ENCODE assay signal across 8 mouse cellular contexts in the genomic region with DNA sequence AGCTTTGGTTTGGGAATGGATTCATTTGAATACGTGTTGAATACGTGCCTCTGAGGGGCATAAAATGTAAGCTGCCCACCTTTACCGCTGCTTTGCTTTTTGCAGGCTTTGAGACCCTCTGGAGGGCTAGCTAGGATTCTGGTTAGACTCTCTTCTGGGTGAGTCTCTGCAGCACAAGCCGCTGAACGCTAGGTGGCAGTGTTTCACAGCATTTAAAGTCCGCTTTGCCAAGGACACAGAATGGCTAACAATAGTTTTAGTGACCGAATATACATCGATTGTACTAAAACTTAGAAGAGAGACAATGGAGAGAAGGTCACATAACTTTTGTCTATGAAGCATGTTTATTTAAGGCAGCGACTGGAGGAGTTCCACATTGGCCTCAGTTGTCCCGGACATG. TPM values are rescaled to one million over a fixed set of nuclear protein-coding genes. Genes with fewer than 3 reads are reported as not detected.
DNase-seq lines count a peak whose midpoint lies in the region; ATAC-seq lines count a peak whose summit lies in the region.

No protein-coding gene starts in this region.

- 12% methylated on average over 10 of the region's 10 CpGs for WGBS in lung, embryonic 16.5 days

- no peak for ATAC-seq in lung, embryonic 16.5 days (ENCODE audit: low read depth)

- DNase-seq in urinary bladder, adult 18-20 months (ENCODE audit: low spot score in 2 of 2), result peak; percentile 36 to 37
- DNase-seq in urinary bladder, postnatal 10 days (ENCODE audit: low spot score), result no peak
- peak; percentile 16 for DNase-seq in c-Kit-negative CD71-positive TER-119-positive erythroid progenitor cells, embryonic 14.5 days (ENCODE audit: low read depth, low spot score)
- peak; percentile 72 to 81 for DNase-seq in frontal cortex, postnatal 36 days (ENCODE audit: low spot score in 2 of 2)
- peak; percentile 42 to 73 for DNase-seq in kidney, postnatal 25 days
- peak; percentile 48 for DNase-seq in right cerebral cortex, adult 18-20 months
- DNase-seq in yolk sac, embryonic 10.5 days (ENCODE audit: low spot score), result peak; percentile 25

- no peak overlapping the region for H3K4me3 ChIP-seq in lung, embryonic 16.5 days (ENCODE audit: low read length)

- no peak overlapping the region for H3K9ac ChIP-seq in lung, embryonic 16.5 days (ENCODE audit: low read length)

- no peaks in the 10 kb centered on the region for H3K9me3 ChIP-seq in lung, embryonic 16.5 days (ENCODE audit: control insufficient read depth, low read length)

- H3K36me3 ChIP-seq in lung, embryonic 16.5 days (ENCODE audit: control insufficient read depth, insufficient read depth, low read length), result no peaks in the 10 kb centered on the region

- H3K27ac ChIP-seq in lung, embryonic 16.5 days (ENCODE audit: low read length), result no peak overlapping the region

- H3K27me3 ChIP-seq in lung, embryonic 16.5 days (ENCODE audit: control insufficient read depth, insufficient read depth, low read depth, low read length), result no peaks in the 10 kb centered on the region

- peaks cover 3% of the 10 kb centered on the region; the same call in 1 of the 2 replicates for H3K4me1 ChIP-seq in lung, embryonic 16.5 days (replicated peaks; ENCODE audit: control insufficient read depth, insufficient read depth, low read length)

- H3K4me2 ChIP-seq in lung, embryonic 16.5 days (ENCODE audit: low read depth, low read length), result peak overlapping the region; percentile 6; the same call in 1 of the 2 replicates

RNA-seq across cellular contexts. Expression of gene Gm11042, which starts 4.1 kb away (rescaled TPM):
- polyA plus RNA-seq in lung, embryonic 16.5 days (2015; fragmentation: Nextera tagmentation; extraction: Ambion mirVana), result not detected in 2 replicates
